Mouse (Mus musculus) neural tube, embryonic 12.5 days (tissue): ENCODE measurements around the gene Car9. TPM values are rescaled to one million over a fixed set of nuclear protein-coding genes. Genes with fewer than 3 reads are reported as not detected.
A peak's percentile ranks its signal among the peaks of the same experiment; 100 is the strongest.

Source experiments
- ATAC-seq: fragments of 200-750 bp; cut with Nextera tagmentation; 2 replicates; pipeline ENCODE4 v1.8.0; 2017; ENCODE audit warnings: low read depth, mild to moderate bottlenecking, moderate TSS enrichment, moderate library complexity; ENCODE audit not compliant: low FRiP score
- H3K27ac ChIP-seq: fragments of 300-500 bp; sonication (generic); 2 replicates; pipeline ENCODE4 v1.5.1; 2016
- H3K27me3 ChIP-seq: fragments of 300-500 bp; sonication (generic); replicated peaks from 2 replicates; pipeline ENCODE4 v1.6.1; 2016; ENCODE audit warnings: mild to moderate bottlenecking
- H3K36me3 ChIP-seq: fragments of 300-500 bp; sonication (generic); 2 replicates; pipeline ENCODE4 v1.6.1; 2016; ENCODE audit warnings: mild to moderate bottlenecking
- H3K4me1 ChIP-seq: fragments of 300-500 bp; sonication (generic); 2 replicates; pipeline ENCODE4 v1.6.1; 2016
- H3K4me2 ChIP-seq: fragments of 300-500 bp; sonication (generic); replicated peaks from 2 replicates; pipeline ENCODE4 v1.6.1; 2016; ENCODE audit warnings: mild to moderate bottlenecking
- H3K4me3 ChIP-seq: fragments of 300-500 bp; sonication (generic); 2 replicates; pipeline ENCODE4 v1.5.1; 2016
- H3K9ac ChIP-seq: fragments of 300-500 bp; sonication (generic); 2 replicates; pipeline ENCODE4 v1.6.1; 2016; ENCODE audit warnings: mild to moderate bottlenecking
- H3K9me3 ChIP-seq: fragments of 300-500 bp; sonication (generic); 2 replicates; pipeline ENCODE4 v1.6.1; 2016; ENCODE audit warnings: mild to moderate bottlenecking
- WGBS: fragments of 180-500 bp; shearing (Covaris S2); methylation state at CpG from one replicate; pipeline ENCODE4 v1.1.7; 2016; 5-methylcytosine and 5-hydroxymethylcytosine counted together
- polyA plus RNA-seq: library from polyadenylated mRNA; unstranded; fragments of >200 nt; fragmentation: Nextera tagmentation; extraction: Ambion mirVana; gene quantifications from 2 replicates; pipeline ENCODE4 v1.2.1, GENCODE M21; 2016

The Car9 gene
- 0.33 and 0.41 TPM in 2 replicates for polyA plus RNA-seq

- no peak for ATAC-seq
- H3K4me1 ChIP-seq, result peaks cover 17% of the 10 kb centered on the region
- H3K4me2 ChIP-seq, result peak within 1 kb of the TSS; percentile 59
- WGBS, result 61% methylated on average over 9 of the region's 9 CpGs
- H3K27ac ChIP-seq, result no peak within 1 kb of the TSS
- H3K9ac ChIP-seq, result no peak within 1 kb of the TSS
- no peaks in the 10 kb centered on the region for H3K36me3 ChIP-seq
- peaks cover 36% of the 10 kb centered on the region for H3K27me3 ChIP-seq
- H3K9me3 ChIP-seq, result no peaks in the 10 kb centered on the region
- H3K4me3 ChIP-seq, result no peak within 1 kb of the TSS
Measured at GRCm38 (mm10) chr4:43506536-43507185, at the start of gene Car9. TSS of gene Car9 (plus strand) at chr4:43506966.

DNA sequence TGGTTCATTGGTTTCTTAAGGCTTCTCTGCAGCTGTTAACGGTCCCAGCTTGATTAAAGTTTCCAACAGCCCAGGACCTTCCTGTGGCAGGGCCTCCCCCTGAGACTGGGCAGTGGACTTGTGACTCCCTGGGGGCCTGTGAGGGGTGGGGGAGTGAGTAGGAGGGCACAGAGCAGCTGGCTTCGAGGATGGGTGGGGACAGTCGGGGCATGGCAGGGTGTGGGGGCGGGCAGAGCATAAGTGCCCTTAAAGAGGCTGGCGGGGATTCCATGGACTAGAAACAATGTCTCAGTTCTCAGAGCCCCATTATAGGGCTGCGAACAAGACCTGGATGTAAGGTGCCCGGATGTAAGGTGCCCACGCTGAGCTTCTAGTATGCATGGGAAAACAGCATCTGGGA, 49.6 kb upstream of the Car9 start:
- Histone ChIP-seq H3K27me3 (peaks cover 27% of the 10 kb centered on the region; the same call in 1 of the 2 replicates), H3K4me2 (no peak overlapping the region), H3K9me3 (no peaks in the 10 kb centered on the region), H3K9ac (no peak overlapping the region), H3K27ac (no peak overlapping the region), H3K36me3 (no peaks in the 10 kb centered on the region), H3K4me3 (no peak overlapping the region), H3K4me1 (peaks cover 24% of the 10 kb centered on the region)
- no peak for ATAC-seq
- 15% methylated on average over 8 of the region's 8 CpGs for WGBS

- H3K4me2 ChIP-seq, result no peak overlapping the region
- H3K27ac ChIP-seq, result no peak overlapping the region
- no peaks in the 10 kb centered on the region for H3K4me1 ChIP-seq
- no peaks in the 10 kb centered on the region for H3K36me3 ChIP-seq
- no peak for ATAC-seq
- no peaks in the 10 kb centered on the region for H3K9me3 ChIP-seq
- 93% methylated on average over 5 of the region's 5 CpGs for WGBS
- no peak overlapping the region for H3K9ac ChIP-seq
- H3K4me3 ChIP-seq, result no peak overlapping the region
- no peaks in the 10 kb centered on the region for H3K27me3 ChIP-seq
Measured at GRCm38 (mm10) chr4:43463102-43463501, 43.7 kb upstream of the Car9 start.

- WGBS, result 90% methylated on average over 6 of the region's 6 CpGs
- no peaks in the 10 kb centered on the region for H3K9me3 ChIP-seq
- no peak overlapping the region for H3K9ac ChIP-seq
- H3K4me2 ChIP-seq, result no peak overlapping the region
- no peaks in the 10 kb centered on the region for H3K4me1 ChIP-seq
- H3K4me3 ChIP-seq, result no peak overlapping the region
- ATAC-seq, result no peak
- H3K27me3 ChIP-seq, result no peaks in the 10 kb centered on the region
- H3K27ac ChIP-seq, result no peak overlapping the region
- H3K36me3 ChIP-seq, result no peaks in the 10 kb centered on the region
Measured at GRCm38 (mm10) chr4:43465935-43466334, 40.8 kb upstream of the Car9 start.

GRCm38 (mm10) chr4:43466872-43467271, 39.9 kb upstream of the Car9 start:
- no peak overlapping the region for H3K9ac ChIP-seq
- H3K27me3 ChIP-seq, result no peaks in the 10 kb centered on the region
- no peaks in the 10 kb centered on the region for H3K36me3 ChIP-seq
- 89% methylated on average over 7 of the region's 7 CpGs for WGBS
- H3K4me2 ChIP-seq, result no peak overlapping the region
- H3K4me1 ChIP-seq, result no peaks in the 10 kb centered on the region
- ATAC-seq, result no peak
- no peak overlapping the region for H3K4me3 ChIP-seq
- no peaks in the 10 kb centered on the region for H3K9me3 ChIP-seq
- no peak overlapping the region for H3K27ac ChIP-seq

DNA sequence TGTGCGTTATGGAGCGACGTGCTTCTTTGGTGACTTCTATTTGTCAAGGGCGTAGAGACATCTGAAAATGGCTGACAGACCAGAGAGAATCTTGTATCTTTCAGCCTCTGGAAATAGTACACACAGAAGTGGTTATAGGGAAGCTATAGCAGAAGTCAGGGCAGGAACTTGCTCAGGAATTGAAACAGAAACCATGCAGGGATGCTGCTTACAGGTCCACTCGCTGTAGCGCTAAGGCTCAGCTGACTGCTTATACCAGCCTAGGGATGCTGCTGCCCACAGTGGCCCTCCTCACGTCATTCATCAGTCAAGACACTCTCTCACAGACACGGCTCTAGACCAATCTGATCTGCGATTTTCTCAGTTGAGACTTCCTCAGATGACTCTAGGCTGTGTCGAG, 36.5 kb upstream of the Car9 start:
- Histone ChIP-seq H3K36me3 (no peaks in the 10 kb centered on the region), H3K9ac (no peak overlapping the region), H3K4me3 (no peak overlapping the region), H3K4me1 (no peaks in the 10 kb centered on the region), H3K4me2 (no peak overlapping the region), H3K27ac (no peak overlapping the region), H3K9me3 (no peaks in the 10 kb centered on the region), H3K27me3 (no peaks in the 10 kb centered on the region)
- no peak for ATAC-seq
- 92% methylated on average over 10 of the region's 10 CpGs for WGBS

DNA sequence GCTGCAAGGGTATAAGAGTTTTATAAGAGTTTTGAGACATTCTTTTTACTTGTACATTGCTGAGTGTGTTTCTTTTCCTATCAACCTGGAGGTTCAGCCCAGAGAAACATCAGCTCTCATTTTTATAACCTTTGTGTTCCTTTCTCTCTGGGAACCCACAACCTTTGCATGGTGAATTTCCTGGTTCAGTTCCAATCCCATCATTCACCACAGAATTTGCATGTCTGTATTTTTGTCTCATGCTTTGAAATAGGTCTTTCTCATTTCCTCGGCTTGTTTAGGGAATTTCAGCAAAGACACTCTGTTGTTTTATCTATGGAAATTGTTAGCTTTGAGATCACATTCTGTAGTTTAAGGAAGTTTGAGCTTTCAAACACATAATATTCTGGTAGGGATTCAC, 33.1 kb upstream of the Car9 start:
- Histone ChIP-seq H3K36me3 (no peaks in the 10 kb centered on the region), H3K9ac (no peak overlapping the region), H3K4me1 (no peaks in the 10 kb centered on the region), H3K27me3 (no peaks in the 10 kb centered on the region), H3K4me3 (no peak overlapping the region), H3K27ac (no peak overlapping the region), H3K4me2 (no peak overlapping the region), H3K9me3 (no peaks in the 10 kb centered on the region)
- ATAC-seq, result no peak
- WGBS, result 82% methylated on average over 1 of the region's 1 CpGs

- no peaks in the 10 kb centered on the region for H3K27me3 ChIP-seq
- H3K9ac ChIP-seq, result no peak overlapping the region
- no peak overlapping the region for H3K4me2 ChIP-seq
- H3K4me1 ChIP-seq, result no peaks in the 10 kb centered on the region
- no peak for ATAC-seq
- H3K4me3 ChIP-seq, result no peak overlapping the region
- no peaks in the 10 kb centered on the region for H3K36me3 ChIP-seq
- 87% methylated on average over 6 of the region's 6 CpGs for WGBS
- no peak overlapping the region for H3K27ac ChIP-seq
- H3K9me3 ChIP-seq, result no peaks in the 10 kb centered on the region
Measured at GRCm38 (mm10) chr4:43476604-43477003, 30.2 kb upstream of the Car9 start.

- Histone ChIP-seq H3K4me3 (peak overlapping the region; percentile 24), H3K9ac (0 out of 2 replicates have a peak overlapping the region, but pooled peaks have one; percentile 35), H3K9me3 (no peaks in the 10 kb centered on the region), H3K27me3 (no peaks in the 10 kb centered on the region), H3K36me3 (no peaks in the 10 kb centered on the region), H3K27ac (no peak overlapping the region), H3K4me1 (no peaks in the 10 kb centered on the region), H3K4me2 (peak overlapping the region; percentile 51)
- 17% methylated on average over 11 of the region's 11 CpGs for WGBS
- peak; percentile 91 for ATAC-seq
Measured at GRCm38 (mm10) chr4:43477857-43478533, 28.8 kb upstream of the Car9 start.

DNA sequence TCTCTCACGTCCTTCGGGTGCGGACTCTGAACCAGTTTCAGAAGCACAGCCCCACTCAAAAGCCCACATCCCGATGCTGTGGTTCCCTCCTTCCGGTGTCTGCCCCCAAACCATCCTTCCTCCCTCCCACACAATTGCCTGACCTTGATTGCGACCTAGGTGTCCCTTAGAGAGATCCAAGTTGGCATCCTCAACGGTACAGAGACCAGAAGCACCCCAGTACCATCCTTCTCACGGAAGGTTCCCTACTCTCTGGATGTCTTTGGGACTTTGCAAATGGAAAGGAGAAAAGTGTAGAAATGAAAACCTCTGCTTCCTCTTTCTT, 28.3 kb upstream of the Car9 start:
- Histone ChIP-seq H3K9me3 (no peaks in the 10 kb centered on the region), H3K9ac (0 out of 2 replicates have a peak overlapping the region, but pooled peaks have one; percentile 35), H3K4me2 (peak overlapping the region; percentile 51), H3K27ac (no peak overlapping the region), H3K4me1 (no peaks in the 10 kb centered on the region), H3K36me3 (no peaks in the 10 kb centered on the region), H3K27me3 (peaks cover 2% of the 10 kb centered on the region; the same call in 1 of the 2 replicates), H3K4me3 (peak overlapping the region; percentile 24)
- 56% methylated on average over 8 of the region's 8 CpGs for WGBS
- peak; percentile 56 for ATAC-seq

DNA sequence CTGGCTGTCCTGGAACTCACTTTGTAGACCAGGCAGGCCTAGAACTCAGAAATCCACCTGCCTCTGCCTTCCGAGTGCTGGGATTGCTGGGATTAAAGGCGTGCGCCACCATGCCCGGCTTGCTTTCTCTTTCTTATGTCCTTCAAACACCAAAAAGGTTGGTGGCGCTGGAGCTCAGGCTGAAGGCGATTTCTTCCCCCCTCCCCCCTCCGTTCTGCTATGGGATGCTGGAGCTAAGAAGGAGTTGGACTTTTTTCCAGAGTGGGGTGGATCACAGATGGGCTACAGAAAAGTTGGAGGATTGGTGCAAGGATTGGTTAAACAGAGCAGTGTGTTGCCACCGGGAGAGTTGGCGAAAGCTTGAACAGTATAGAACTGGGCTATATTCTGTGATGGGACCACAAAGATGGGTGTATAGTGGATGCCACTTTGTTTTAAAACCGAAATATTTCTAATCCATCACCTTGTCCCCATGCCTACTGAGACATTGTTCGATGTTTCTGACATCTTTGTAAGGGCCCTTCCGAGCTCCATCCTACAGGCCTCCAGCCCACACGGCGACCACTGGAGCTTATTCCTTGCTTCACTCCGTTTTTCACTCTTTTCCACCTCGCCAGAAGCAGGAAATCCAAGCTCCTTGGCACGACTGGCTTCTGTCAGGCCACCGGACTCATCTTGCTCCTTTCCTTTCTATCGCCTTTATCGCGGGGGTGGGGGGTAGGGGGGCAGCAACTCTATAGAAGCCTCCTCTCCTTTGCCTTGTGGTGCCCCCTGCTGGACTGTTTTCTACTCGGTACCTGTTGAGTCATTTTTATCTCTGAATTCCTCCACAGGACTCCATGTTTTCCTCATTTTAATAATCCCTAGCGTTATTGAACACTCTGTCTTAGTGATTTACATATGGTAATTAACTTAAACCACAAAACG, 27.6 kb upstream of the Car9 start:
- Histone ChIP-seq H3K4me2 (0 out of 2 replicates have a peak overlapping the region, but pooled peaks have one; percentile 51), H3K27ac (no peak overlapping the region), H3K4me3 (no peak overlapping the region), H3K9ac (no peak overlapping the region), H3K4me1 (no peaks in the 10 kb centered on the region), H3K36me3 (no peaks in the 10 kb centered on the region), H3K9me3 (no peaks in the 10 kb centered on the region), H3K27me3 (peaks cover 2% of the 10 kb centered on the region; the same call in 1 of the 2 replicates)
- WGBS, result 50% methylated on average over 24 of the region's 24 CpGs
- no peak for ATAC-seq

DNA sequence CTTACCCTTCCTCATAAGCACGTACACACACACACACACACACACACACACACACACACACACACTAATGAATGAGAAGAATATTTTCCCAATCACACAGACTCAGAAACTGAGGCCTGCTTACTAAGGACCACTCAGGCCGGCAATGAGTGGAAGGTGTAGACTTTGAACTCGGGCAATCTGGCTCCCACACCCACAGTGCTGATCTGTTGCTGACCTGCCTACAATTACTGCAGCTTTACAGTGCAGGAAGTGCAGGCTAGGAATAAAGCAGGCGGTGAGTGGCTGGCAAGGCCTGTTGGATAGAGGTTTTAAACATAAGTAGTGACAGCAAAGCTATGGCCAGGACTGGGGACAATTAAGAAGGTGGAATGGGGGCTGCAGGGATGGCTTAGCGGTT, 25.8 kb upstream of the Car9 start:
- peaks cover 2% of the 10 kb centered on the region; the same call in 1 of the 2 replicates for H3K27me3 ChIP-seq
- 81% methylated on average over 5 of the region's 5 CpGs for WGBS
- H3K27ac ChIP-seq, result no peak overlapping the region
- H3K9me3 ChIP-seq, result no peaks in the 10 kb centered on the region
- no peak overlapping the region for H3K9ac ChIP-seq
- H3K4me3 ChIP-seq, result no peak overlapping the region
- no peaks in the 10 kb centered on the region for H3K36me3 ChIP-seq
- H3K4me1 ChIP-seq, result no peaks in the 10 kb centered on the region
- H3K4me2 ChIP-seq, result no peak overlapping the region
- ATAC-seq, result no peak
